Mouse (Mus musculus) neutrophil, adult 5-6 weeks (primary cell): ENCODE measurements around the gene Serpina3g. TPM values are rescaled to one million over a fixed set of nuclear protein-coding genes. Genes with fewer than 3 reads are reported as not detected.
"Not testable (repeated sequence)": the region's sequence is repeated elsewhere in the genome, so short reads cannot be mapped to it uniquely, and the experiment has no call there.

Source experiments
- ATAC-seq: fragments of 151-379, 151-347 bp; 2 replicates; pipeline ENCODE4 v1.8.0; 2017; ENCODE audit warnings: mild to moderate bottlenecking, moderate TSS enrichment; ENCODE audit not compliant: insufficient number of reproducible peaks, poor library complexity, low FRiP score, severe bottlenecking; ENCODE audit errors: extremely low read depth
- total RNA-seq: library from RNA; stranded (forward); fragments of 200-1000 nt; gene quantifications from 2 replicates; pipeline ENCODE4 v1.2.3, GENCODE M21; 2017

Gene Serpina3g
- 41.3 and 43.1 TPM in 2 replicates for total RNA-seq

DNA sequence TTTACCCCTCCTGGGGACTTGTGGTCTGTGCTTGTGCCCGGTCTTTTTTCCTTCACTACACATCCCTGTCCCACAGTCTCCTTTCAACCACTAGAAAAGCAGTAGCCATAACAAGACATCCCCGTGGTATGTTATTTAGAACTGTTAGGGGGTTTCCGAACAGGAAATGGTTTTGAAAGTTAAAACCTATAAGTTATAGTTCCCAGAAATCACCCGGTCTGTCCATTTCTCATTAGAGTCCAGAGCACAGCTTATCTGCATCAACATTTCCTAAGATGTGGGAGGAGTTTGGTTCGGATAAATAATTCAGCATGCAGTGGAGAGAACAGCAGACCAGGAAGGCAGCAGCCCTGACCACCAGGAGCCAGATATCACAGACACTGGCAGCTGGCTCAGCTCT, at the start of gene Serpina3g:
TSS of gene Serpina3g (plus strand) at position 331 of the 400 bp plus-strand sequence.
- peak; percentile 26; the same call in 1 of the 2 replicates for ATAC-seq

DNA sequence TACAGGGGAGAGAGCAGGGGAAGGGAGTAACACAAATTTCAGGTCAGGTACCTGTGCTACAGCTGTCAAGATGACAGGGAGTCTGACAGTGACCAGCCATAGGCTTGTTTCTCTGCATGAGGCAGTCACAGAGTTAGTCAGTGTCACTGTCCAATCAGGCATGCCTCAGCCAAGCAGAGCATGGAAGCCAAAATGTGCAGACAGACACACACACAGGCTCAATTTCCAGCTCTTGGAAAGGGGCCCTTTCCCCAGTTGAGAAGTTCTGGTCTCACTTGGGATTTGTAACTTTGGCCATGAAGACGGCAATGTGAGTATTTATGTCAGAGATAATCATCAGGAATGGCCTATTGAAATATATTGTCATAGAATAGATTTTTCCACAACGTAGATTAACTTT, 46.8 kb upstream of the Serpina3g start:
- ATAC-seq = no peak

DNA sequence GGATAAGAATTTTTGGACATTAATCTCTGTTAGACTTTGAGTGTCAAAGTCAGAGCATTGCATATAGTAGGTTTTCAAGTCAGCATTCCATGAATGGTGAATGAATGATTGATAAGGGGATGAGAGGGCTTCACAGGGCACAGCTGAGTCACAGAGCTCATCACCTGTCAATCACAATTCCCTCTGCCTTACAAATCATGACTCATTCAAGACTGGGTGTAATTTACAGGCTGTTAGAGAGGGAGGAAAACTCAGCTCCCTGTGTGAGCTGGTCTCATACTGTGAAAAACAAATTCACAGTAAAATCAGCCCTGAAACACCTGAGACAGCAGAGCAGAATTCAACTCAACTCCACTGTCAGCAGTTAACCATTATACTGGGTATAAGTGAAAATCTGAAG, 45.2 kb upstream of the Serpina3g start:
- ATAC-seq = no peak

- ATAC-seq = no peak
Measured at GRCm38 (mm10) chr12:104209149-104209548, 26.9 kb upstream of the Serpina3g start.

GRCm38 (mm10) chr12:104209802-104210201, 26.2 kb upstream of the Serpina3g start:
- 0 out of 2 replicates have a peak, but pooled peaks have one; percentile 39 for ATAC-seq

- ATAC-seq = 0 out of 2 replicates have a peak, but pooled peaks have one; percentile 13
Measured at GRCm38 (mm10) chr12:104213689-104214444, 22.2 kb upstream of the Serpina3g start.

DNA sequence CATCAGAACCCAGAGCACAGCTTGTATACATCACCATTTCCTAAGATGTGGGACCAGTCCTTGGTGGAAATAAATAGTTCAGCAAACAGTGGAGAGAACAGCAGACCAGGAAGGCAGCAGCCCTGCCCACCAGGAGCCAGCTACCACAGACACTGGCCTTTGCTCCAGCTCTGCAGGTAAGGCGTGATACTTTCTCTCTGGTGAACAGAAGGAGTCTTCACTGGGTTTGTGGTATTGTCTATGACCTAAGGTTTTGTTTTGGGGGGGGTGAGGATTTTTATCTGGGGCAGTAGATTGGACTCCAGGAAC, 21.6 kb upstream of the Serpina3g start, which contains the start of gene Serpina3f:
TSS of gene Serpina3f (plus strand) at position 100 of the 309 bp plus-strand sequence.
- ATAC-seq = no peak

GRCm38 (mm10) chr12:104215249-104215648, 20.8 kb upstream of the Serpina3g start:
- ATAC-seq = no peak

- ATAC-seq = no peak
Measured at GRCm38 (mm10) chr12:104221616-104222015, 14.4 kb upstream of the Serpina3g start.

- ATAC-seq = no peak
Measured at GRCm38 (mm10) chr12:104223690-104224089, 12.4 kb upstream of the Serpina3g start.

DNA sequence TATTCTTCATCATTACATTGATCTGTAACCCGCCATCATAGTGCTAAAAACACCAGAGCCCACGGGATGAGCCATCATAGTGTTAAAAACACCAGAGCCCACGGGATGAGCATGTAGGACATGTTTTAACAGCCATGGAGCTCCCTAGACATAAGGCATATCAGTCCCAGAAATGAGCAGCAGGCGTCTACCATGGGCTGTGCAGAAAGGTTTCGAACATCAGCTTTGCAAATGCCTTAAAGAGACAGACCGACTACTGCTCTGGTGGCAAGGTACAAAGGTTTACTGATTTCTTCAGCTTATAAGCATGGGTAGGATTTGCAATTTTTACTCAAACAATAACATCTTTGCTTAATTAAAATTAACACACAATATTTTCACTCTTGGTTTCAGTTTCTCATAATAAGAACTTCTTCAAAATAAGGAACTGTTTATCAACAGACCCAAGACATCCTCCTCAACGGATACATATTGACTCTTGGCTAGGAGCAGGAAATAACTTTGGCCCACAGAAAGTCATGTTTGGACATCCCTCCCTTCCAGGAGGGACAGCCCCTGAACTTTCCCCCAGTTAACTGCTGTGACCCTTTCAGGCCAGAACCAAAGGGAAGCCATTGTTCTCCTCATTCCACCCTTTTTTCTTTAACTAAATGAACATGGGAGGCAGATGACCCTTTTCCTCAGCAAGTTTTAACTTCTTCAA, 11.3 kb upstream of the Serpina3g start:
- no peak for ATAC-seq

DNA sequence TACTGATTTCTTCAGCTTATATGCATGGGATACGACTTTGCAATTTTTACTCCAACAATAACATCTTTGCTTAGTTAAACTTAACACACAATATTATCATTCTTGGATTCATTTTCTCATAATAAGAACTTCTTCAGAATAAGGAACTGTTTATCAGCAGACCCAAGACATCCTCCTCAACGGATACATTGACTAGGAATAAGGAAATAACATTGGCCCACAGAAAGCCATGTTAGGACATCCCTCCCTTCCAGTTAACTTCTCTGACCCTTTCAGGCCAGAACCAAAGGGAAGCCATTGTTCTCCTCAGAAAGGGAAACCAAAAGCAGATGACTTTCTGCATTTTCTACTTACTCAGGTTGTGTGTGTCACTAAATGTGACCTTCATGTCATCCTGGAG, 5.3 kb upstream of the Serpina3g start:
- ATAC-seq = no peak

DNA sequence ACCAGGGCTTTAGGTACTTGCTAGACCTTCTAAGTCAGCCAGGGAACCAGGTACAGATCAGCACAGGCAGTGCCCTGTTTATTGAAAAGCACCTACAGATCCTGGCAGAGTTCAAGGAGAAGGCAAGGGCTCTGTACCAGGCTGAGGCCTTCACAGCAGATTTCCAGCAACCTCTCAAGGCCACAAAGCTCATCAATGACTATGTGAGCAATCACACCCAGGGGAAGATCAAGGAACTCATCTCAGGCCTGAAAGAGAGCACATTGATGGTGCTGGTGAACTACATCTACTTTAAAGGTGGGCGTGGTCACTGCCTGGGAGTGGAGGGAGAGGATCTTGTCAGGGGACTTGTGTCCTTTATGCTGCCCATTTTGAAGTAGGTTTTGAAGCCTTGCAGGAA, 2.0 kb downstream of the Serpina3g start:
- ATAC-seq = not testable (repeated sequence)

- no peak for ATAC-seq
Measured at GRCm38 (mm10) chr12:104243307-104243706, 7.3 kb downstream of the Serpina3g start.

DNA sequence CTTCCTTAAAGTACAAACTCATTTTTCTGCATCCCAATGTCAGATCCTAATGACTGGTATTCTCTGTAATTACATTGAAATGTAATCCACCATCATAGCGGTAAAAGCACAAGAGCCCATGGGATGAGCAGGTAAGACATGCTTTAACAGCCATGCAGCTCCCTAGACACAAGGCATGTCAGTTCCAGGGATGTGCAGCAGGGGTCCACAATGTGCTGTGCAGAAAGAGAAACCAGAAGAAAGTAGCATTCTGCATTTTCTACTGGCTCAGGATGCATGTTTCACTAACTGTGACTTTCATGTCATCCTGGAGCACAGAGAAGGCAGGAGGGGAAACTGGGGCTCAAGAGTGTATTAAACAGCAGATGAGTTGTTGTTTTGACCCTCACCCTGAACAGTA, 9.0 kb downstream of the Serpina3g start:
- no peak for ATAC-seq

DNA sequence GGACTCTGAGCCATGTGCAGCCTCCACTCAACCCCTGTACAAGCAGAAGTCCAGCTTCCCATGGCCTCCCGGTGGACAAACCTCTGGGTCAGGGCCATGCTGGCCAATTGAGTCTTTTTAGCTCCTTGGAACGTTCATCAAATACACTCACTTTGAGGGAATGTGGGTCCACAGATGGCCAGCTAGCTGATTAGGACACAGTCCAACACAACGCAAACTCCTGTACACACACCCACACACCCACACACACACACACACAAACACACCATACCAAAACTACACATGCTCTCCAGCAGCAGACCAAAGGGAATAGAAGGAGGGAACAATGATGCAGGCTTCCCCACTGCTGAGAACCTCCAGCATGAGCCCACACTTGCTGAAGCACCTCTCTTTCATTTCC, 9.6 kb downstream of the Serpina3g start:
- no peak for ATAC-seq

- ATAC-seq = no peak
Measured at GRCm38 (mm10) chr12:104247553-104248002, 11.5 kb downstream of the Serpina3g start.

DNA sequence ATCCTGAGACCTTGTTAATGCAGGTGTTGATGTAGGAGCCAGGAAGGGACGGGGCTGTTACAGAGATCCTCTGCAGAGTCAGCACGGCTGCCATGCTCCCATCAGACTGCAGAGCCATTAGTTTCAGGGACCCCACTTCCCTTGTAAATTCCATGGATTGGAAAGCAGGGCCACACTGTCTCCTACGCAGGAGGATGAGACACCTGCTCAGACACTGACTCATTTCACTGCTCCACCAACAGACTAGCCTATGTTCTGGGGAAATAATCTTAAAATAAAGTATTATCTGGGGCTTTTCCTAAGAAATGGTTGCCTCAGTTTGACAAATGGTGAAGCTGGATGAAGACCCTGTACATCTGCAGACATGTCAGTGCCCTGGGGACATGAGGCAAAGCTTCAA, 12.2 kb downstream of the Serpina3g start:
- ATAC-seq = no peak

DNA sequence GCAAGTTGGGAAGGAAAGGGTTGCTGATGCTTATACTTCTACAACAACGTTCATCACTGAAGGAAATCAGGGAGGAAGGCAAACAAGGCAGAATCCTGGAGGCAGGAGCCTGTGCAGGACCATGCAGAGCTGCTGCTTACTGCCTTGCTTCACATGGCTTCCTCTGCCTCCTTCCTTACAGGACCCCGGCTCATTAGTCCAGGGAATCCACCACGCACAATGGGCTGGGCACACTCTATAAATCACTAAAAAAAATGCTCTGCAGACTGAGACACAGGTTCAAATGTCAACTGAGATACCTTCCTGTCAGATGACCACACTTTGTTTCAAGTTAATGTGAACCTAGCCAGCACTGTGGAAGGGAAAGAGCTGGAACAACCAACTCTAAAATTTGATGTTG, 25.0 kb downstream of the Serpina3g start:
- ATAC-seq = no peak

DNA sequence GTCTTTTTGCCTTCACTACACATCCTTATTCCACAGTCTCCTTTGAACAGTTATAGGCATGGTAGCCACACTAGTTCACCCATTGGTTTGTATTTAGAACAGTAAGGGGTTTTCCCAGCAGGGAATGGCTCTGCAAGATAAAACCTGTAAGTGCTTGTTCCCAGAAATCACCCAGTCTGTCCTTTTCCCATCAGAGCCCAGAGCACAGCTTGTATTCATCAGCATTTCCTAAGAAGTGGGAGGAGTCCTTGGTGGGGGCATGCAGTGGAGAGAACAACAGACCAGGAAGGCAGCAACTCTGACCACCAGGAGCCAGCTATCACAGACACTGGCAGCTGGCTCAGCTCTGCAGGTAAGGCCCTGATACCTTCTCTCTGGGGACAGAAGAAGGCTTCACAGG, 26.8 kb downstream of the Serpina3g start, which contains the start of gene Serpina3i:
TSS of gene Serpina3i (plus strand) at position 260 of the 400 bp plus-strand sequence.
- ATAC-seq = no peak
